Mouse (Mus musculus) liver, embryonic 14.5 days (tissue): ENCODE data around the gene Igf2bp3.
"Not testable (repeated sequence)": the region's sequence is repeated elsewhere in the genome, so short reads cannot be mapped to it uniquely, and the experiment has no call there.

Source experiments
- CTCF ChIP-seq: IDR thresholded peaks from 2 replicates; pipeline ENCODE4 v1.5.1; 2016; ENCODE audit warnings: antibody characterized with exemption, low read depth, control low read depth
- EP300 ChIP-seq: IDR thresholded peaks from 2 replicates; pipeline ENCODE4 v1.6.1; 2016; ENCODE audit warnings: antibody characterized with exemption, low read depth

DNA sequence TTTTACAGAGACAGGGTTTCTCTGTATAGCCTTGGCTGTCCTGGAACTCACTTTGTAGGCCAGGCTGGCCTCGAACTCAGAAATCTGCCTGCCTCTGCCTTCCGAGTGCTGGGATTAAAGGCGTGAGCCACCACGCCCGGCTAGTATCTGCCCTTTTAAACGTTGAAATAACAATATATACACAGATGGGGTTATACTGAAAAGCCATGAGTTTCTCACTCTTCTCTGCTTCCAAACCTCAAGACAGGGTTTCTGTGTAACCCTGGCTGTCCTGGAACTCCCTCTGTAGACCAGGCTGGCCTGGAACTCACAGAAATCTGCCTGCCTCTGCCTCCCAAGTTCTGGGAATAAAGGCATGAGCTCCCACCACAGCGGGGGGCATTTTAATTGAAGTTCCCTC, 49.7 kb upstream of the Igf2bp3 start:
- not testable (repeated sequence) for TF ChIP-seq EP300, CTCF
